Mouse (Mus musculus): ENCODE results near the gene Cdca8. TPM values are rescaled to one million over a fixed set of nuclear protein-coding genes. Genes with fewer than 3 reads are reported as not detected.

Gene Cdca8
- total and polyA plus RNA-seq, 3 experiments = 58.8 to 188 (median 101) TPM

DNA sequence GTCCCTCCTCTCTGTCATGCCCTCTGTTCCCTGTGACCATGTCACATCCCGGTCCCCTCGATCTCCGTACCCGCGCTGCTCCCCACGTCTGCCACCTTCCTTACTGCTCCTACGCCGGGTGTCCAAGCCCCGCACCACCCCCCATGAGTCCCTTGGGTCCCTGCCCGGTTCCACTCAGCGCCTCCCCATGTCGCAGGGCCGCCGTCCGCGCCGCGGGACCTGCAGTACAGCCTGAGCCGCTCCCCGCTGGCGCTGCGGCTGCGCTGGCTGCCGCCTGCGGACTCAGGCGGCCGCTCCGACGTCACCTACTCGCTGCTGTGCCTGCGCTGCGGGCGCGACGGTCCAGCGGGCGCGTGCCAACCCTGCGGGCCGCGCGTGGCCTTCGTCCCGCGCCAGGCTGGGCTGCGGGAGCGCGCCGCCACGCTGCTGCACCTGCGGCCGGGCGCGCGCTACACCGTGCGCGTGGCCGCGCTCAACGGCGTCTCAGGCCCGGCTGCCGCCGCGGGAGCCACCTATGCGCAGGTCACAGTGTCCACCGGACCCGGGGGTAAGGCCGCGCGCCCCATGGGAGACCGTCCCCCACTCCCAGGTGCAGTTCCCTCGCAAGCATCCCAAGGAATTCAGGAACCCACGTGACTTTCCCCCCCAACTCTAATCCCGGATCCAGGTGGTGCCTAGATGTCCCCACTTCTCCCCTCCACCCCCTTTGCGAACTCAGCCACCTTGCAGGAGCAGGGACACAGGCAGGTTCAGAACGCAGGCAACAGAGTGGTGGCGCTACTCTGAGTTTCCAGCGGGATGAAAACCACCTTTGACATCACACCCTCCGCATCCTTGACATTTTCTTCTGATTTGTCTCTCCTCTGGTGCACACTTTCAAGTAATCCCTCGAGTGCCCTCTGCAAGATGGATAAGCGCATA, 44.3 kb downstream of the Cdca8 start:
- Histone ChIP-seq H3K4me2 (ENCODE audit: insufficient read depth, low read depth, poor library complexity, severe bottlenecking) (no peak overlapping the region), H3K4me3 (replicated peaks in 1 of 3; ENCODE audit: low read depth in 2 of 3, low read length in 2 of 3, poor library complexity in 1 of 3) (no peak overlapping the region), H3K27me3 (replicated peaks) (peaks cover 84% of the 10 kb centered on the region), H3K36me3 (replicated peaks in 1 of 2; ENCODE audit: control insufficient read depth in 1 of 2, insufficient read depth in 1 of 2, low read length in 1 of 2) (no peaks in the 10 kb centered on the region), H3K27ac (ENCODE audit: insufficient read depth, low read depth) (no peak overlapping the region), H3K9ac (ENCODE audit: insufficient read depth, low read depth) (no peak overlapping the region), H3K4me1 (ENCODE audit: control insufficient read depth in 1 of 2, insufficient read depth in 2 of 2) (0 out of 4 replicates have a peak, but pooled peaks cover 0 to 3% of the 10 kb centered on the region in 2 experiments), H3K9me3 (replicated peaks; ENCODE audit: low read length) (peaks cover 3% of the 10 kb centered on the region), H3K79me2 (replicated peaks; ENCODE audit: control insufficient read depth, extremely low read depth, insufficient read depth, poor library complexity, severe bottlenecking) (no peaks in the 10 kb centered on the region)
- dilution Hi-C loops (cut with MboI; ENCODE audit: extremely low pct_ligation_motif_present, extremely low pct_unique_long_range_greater_than_20kb, low sequenced_read_pairs) (no loop called here), in situ Hi-C loops (cut with MboI; ENCODE audit: low pct_ligation_motif_present, low pct_unique_long_range_greater_than_20kb, low sequenced_read_pairs) (no loop called here)
- no peak for TF ChIP-seq USF2 (conservative IDR thresholded peaks at IDR 0.05; ENCODE audit: low read depth, low read length)
- no peak for DNase-seq (ENCODE audit: extremely low read depth)

DNA sequence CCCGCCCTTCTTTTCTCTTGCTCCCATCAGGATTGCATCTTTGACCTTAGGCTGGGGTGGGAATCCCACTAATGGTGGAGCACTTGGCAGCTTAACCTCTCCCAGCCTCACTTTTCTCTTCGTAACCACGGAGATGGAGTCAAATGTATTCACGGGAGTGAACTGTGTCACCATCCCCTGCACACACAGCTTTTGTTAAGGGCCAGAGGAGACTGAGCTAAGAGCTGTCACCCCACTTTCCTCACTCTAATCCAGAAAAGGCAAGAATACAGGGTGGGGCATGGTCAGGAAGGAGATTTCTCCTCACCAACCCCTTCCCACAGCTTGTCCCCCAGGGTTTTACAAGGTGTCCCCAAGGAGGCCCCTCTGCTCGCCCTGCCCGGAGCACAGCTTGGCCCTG, 45.3 kb downstream of the Cdca8 start:
- Histone ChIP-seq H3K79me2 (replicated peaks; ENCODE audit: control insufficient read depth, extremely low read depth, insufficient read depth, poor library complexity, severe bottlenecking) (no peaks in the 10 kb centered on the region), H3K4me1 (ENCODE audit: control insufficient read depth in 1 of 2, insufficient read depth in 2 of 2) (0 out of 4 replicates have a peak, but pooled peaks cover 0 to 3% of the 10 kb centered on the region in 2 experiments), H3K27me3 (replicated peaks) (peaks cover 85% of the 10 kb centered on the region), H3K9me3 (replicated peaks; ENCODE audit: low read length) (peaks cover 3% of the 10 kb centered on the region), H3K4me3 (replicated peaks in 1 of 3; ENCODE audit: low read depth in 2 of 3, low read length in 2 of 3, poor library complexity in 1 of 3) (no peak overlapping the region), H3K4me2 (ENCODE audit: insufficient read depth, low read depth, poor library complexity, severe bottlenecking) (no peak overlapping the region), H3K9ac (ENCODE audit: insufficient read depth, low read depth) (no peak overlapping the region), H3K36me3 (replicated peaks in 1 of 2; ENCODE audit: control insufficient read depth in 1 of 2, insufficient read depth in 1 of 2, low read length in 1 of 2) (no peaks in the 10 kb centered on the region), H3K27ac (ENCODE audit: insufficient read depth, low read depth) (no peak overlapping the region)
- dilution Hi-C loops (cut with MboI; ENCODE audit: extremely low pct_ligation_motif_present, extremely low pct_unique_long_range_greater_than_20kb, low sequenced_read_pairs) (no loop called here), in situ Hi-C loops (cut with MboI; ENCODE audit: low pct_ligation_motif_present, low pct_unique_long_range_greater_than_20kb, low sequenced_read_pairs) (no loop called here)
- TF ChIP-seq JUND (conservative IDR thresholded peaks at IDR 0.05; ENCODE audit: low read depth, low read length) = no peak
- TF ChIP-seq USF1 (IDR thresholded peaks at IDR 0.05; ENCODE audit: low read depth, low read length) = no peak
- no peak for DNase-seq (ENCODE audit: extremely low read depth)

DNA sequence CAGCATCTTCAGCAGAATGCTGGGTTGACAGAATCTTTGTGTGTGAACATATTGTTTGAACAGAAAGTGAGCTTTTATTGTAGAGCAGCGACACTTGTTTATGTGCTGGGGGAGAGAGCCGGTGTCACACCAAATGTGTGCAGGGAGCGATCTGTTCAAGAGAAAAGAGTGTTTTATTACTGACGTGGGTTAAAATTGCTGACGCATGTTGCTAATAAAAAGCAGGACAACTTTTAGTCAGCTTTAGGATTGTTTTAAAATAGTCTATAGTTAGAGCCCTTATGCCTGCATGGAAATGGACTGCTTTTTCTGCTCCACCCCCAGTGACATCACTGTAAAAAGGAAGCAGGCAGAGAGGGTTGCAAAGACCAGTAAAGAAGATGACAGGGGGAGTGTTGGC, 48.3 kb downstream of the Cdca8 start:
- in situ Hi-C loops (cut with MboI; ENCODE audit: low pct_ligation_motif_present, low pct_unique_long_range_greater_than_20kb, low sequenced_read_pairs) (no loop called here), dilution Hi-C loops (cut with MboI; ENCODE audit: extremely low pct_ligation_motif_present, extremely low pct_unique_long_range_greater_than_20kb, low sequenced_read_pairs) (no loop called here)
- Histone ChIP-seq H3K9me3 (replicated peaks; ENCODE audit: low read length) (peaks cover 3% of the 10 kb centered on the region), H3K36me3 (replicated peaks in 1 of 2; ENCODE audit: control insufficient read depth in 1 of 2, insufficient read depth in 1 of 2, low read length in 1 of 2) (no peaks in the 10 kb centered on the region), H3K27me3 (replicated peaks) (peaks cover 90% of the 10 kb centered on the region), H3K27ac (ENCODE audit: insufficient read depth, low read depth) (no peak overlapping the region), H3K4me3 (replicated peaks in 1 of 3; ENCODE audit: low read depth in 2 of 3, low read length in 2 of 3, poor library complexity in 1 of 3) (no peak overlapping the region), H3K79me2 (replicated peaks; ENCODE audit: control insufficient read depth, extremely low read depth, insufficient read depth, poor library complexity, severe bottlenecking) (no peaks in the 10 kb centered on the region), H3K4me2 (ENCODE audit: insufficient read depth, low read depth, poor library complexity, severe bottlenecking) (no peak overlapping the region), H3K9ac (ENCODE audit: insufficient read depth, low read depth) (no peak overlapping the region), H3K4me1 (ENCODE audit: control insufficient read depth in 1 of 2, insufficient read depth in 2 of 2) (peaks cover 0 to 6% of the 10 kb centered on the region in 2 experiments; a peak in 1 of 4 replicates)
- TF ChIP-seq TBP (conservative IDR thresholded peaks at IDR 0.05; ENCODE audit: low read depth, low read length) = no peak
- TF ChIP-seq MAZ (IDR thresholded peaks at IDR 0.05; ENCODE audit: low read depth, low read length) = no peak
- TF ChIP-seq IRF4 (IDR thresholded peaks at IDR 0.05; ENCODE audit: low read depth, low read length) = no peak
- TF ChIP-seq RCOR1 (conservative IDR thresholded peaks at IDR 0.05; ENCODE audit: low read depth, low read length) = no peak
- no peak for TF ChIP-seq E2F4 (IDR thresholded peaks at IDR 0.05; ENCODE audit: insufficient replicate concordance, low read depth, low read length)
- TF ChIP-seq ZKSCAN1 (IDR thresholded peaks at IDR 0.05; ENCODE audit: borderline replicate concordance, low read depth, low read length) = no peak
- TF ChIP-seq ELF1 (IDR thresholded peaks at IDR 0.05; ENCODE audit: low read depth, low read length) = no peak
- no peak for TF ChIP-seq PAX5 (IDR thresholded peaks at IDR 0.05; ENCODE audit: low read length)
- no peak for TF ChIP-seq EP300 (IDR thresholded peaks at IDR 0.05; ENCODE audit: low read length)
- no peak for TF ChIP-seq ZC3H11A (IDR thresholded peaks at IDR 0.05; ENCODE audit: low read depth, low read length)
- TF ChIP-seq POLR2AphosphoS2 (IDR thresholded peaks at IDR 0.05; ENCODE audit: low read depth, low read length) = no peak
- no peak for TF ChIP-seq JUND (conservative IDR thresholded peaks at IDR 0.05; ENCODE audit: low read depth, low read length)
- TF ChIP-seq GABPA (IDR thresholded peaks at IDR 0.05; ENCODE audit: insufficient replicate concordance, low read depth, low read length) = no peak
- TF ChIP-seq MYC (IDR thresholded peaks at IDR 0.05; ENCODE audit: low read depth, low read length) = no peak
- TF ChIP-seq KAT2A (IDR thresholded peaks at IDR 0.05; ENCODE audit: insufficient replicate concordance, low read length) = no peak
- no peak for TF ChIP-seq CTCF (conservative IDR thresholded peaks at IDR 0.05 in 1 of 2, IDR thresholded peaks at IDR 0.05 in 1 of 2; ENCODE audit: low read depth in 2 of 2, low read length in 2 of 2)
- no peak for TF ChIP-seq MEF2A (IDR thresholded peaks at IDR 0.05; ENCODE audit: borderline replicate concordance, low read depth, low read length)
- no peak for TF ChIP-seq NELFE (IDR thresholded peaks at IDR 0.05; ENCODE audit: low read depth, low read length)
- DNase-seq (ENCODE audit: extremely low read depth) = no peak

Measured in CH12.LX (cell line).